Mouse (Mus musculus) liver, embryonic 14.5 days (tissue): Measurements from ENCODE around the gene Methig1.

Source experiments
- CTCF ChIP-seq: IDR thresholded peaks from 2 replicates; pipeline ENCODE4 v1.5.1; 2016; ENCODE audit warnings: antibody characterized with exemption, low read depth, control low read depth
- EP300 ChIP-seq: IDR thresholded peaks from 2 replicates; pipeline ENCODE4 v1.6.1; 2016; ENCODE audit warnings: antibody characterized with exemption, low read depth

DNA sequence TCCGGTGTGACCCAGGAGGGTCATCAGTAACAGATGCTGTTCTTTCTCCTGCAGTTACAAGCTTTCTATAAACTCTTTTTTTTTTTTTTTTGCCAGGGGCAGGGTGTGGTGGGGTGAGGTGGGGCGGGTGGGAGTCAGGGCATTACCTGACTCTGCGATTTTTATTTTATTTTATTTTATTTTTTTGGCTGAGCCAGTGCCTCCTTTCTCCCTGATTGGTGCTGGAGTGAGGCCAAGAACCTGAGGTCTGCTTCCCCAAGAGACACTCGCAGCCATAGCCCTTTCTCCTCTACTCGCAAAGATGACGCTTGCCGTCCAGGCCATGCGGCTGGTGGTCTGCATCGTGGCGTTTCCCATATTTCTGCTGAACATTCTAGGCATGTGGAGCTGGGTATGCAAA is 18.3 kb upstream of the Methig1 start, which contains the start of gene Mettl7a3:
- TF ChIP-seq CTCF: no peak
- no peak for TF ChIP-seq EP300
